Mouse (Mus musculus): ENCODE data around the gene Ephx4.

DNA sequence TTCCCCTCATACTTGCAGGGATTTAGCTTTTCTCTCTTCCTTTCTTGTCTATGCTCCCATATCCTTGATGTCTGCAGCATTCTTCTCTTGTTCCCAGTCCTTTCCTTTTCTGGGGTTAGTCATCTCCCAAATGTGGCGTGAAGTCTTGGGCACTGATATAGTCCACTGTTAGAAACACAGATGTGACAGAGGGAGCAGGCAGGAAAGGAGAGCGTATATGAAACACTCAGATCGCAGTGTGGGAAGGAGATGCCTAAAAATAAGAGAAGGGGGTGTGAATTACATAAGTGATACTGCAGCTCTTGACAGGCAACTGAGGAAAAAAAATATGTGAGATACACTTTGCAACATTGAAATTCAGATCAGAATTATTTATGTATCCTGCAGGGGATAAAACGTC is 2.8 kb downstream of the Ephx4 start:
- no peak for TF ChIP-seq CTCF (IDR thresholded peaks at IDR 0.05; ENCODE audit: control insufficient read depth, insufficient read depth, insufficient replicate concordance, low read depth, low read length)
- TF ChIP-seq POLR2A (IDR thresholded peaks at IDR 0.05; ENCODE audit: control insufficient read depth, low read depth, low read length), result no peak

All from testis, adult 2 months (tissue).